Mouse (Mus musculus) liver, embryonic 14 days (tissue): ENCODE data around the gene Slc25a1. TPM values are rescaled to one million over a fixed set of nuclear protein-coding genes. Genes with fewer than 3 reads are reported as not detected.

Experiments used
- polyA plus RNA-seq: library from polyadenylated mRNA; depleted of rRNA; stranded (reverse); fragments of >200 nt; gene quantifications from 2 replicates; pipeline ENCODE4 v1.2.3, GENCODE M21; 2012; rRNA removed

Slc25a1 gene
- polyA plus RNA-seq: 31.6 and 36.1 TPM in 2 replicates

DNA sequence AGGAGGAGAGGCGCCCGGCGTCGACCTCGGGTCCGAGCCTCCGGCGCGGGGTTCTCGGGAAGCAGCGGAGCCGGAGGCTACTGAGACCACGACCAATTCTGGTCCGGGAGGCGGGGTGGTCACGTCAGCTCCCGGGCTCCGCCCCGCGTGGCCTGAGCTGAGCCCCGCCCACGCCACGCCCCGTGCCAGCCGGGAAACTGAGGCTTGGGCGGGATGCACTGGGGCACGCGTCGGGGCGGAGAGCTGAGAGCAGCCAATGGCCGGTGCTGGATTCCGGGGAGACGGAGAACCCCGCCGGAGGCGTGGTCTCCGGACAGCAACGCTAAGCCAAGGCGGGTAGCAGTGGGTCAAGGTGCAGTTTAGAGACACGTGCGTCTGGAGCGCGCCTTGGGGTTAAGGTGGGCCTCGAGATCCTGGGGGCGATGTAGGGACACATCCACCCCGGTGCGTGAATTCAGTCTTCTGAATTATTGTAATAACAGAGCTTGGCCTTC lies at the start of gene Slc25a1:
Gene Slc25a1 (minus strand): TSS at position 133 of the 494 bp plus-strand sequence.

GRCm38 (mm10) chr16:17914307-17915249 lies 13.4 kb downstream of the Slc25a1 start, which contains the start of gene Gsc2:
Gsc2 (minus strand) TSS chr16:17915059.

GRCm38 (mm10) chr16:17911052-17911595 lies 16.9 kb downstream of the Slc25a1 start, which contains the start of gene Ess2:
Ess2 (minus strand) TSS chr16:17911348.

DNA sequence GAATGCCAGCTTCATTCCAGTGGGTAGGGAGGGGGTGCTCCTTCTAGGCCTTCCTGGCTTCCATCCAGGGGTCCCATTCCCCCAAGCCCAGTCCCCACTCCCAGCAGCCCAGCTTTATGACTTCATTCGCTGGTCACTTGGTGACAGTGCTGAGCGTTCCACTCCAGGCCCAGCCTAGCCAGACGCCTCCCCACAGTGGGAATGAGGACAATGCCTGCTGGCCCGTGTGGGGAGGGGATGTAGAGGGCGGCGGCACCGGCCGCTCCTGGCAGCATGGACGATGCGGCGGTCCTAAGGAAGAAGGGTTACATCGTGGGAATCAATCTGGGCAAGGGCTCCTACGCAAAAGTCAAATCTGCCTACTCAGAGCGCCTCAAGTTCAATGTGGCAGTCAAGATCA lies 29.6 kb downstream of the Slc25a1 start, which contains the start of the genes Dgcr2 and Tssk2:
Gene Dgcr2 (minus strand): TSS at position 101 of the 400 bp plus-strand sequence.
Gene Tssk2 (plus strand): TSS at position 176 of the 400 bp plus-strand sequence.

GRCm38 (mm10) chr16:17893923-17894322 lies 34.1 kb downstream of the Slc25a1 start, which contains the start of gene Tssk1:
Tssk1 (plus strand) TSS chr16:17894223.

GRCm38 (mm10) chr16:17891567-17891959 lies 36.5 kb downstream of the Slc25a1 start, which contains the start of gene Gm20518:
Gm20518 (minus strand) TSS chr16:17891671.

Other genes starting within 250 kb of the Slc25a1 start
- gene Med15, start 195.3 kb downstream of the Slc25a1 start, polyA plus RNA-seq: 15.1 and 18.3 TPM in 2 replicates
- 11.3 and 11.4 TPM in 2 replicates for gene Klhl22, start 168.6 kb downstream of the Slc25a1 start, polyA plus RNA-seq
- 2.8 and 3.5 TPM in 2 replicates for gene Scarf2, start 130.9 kb downstream of the Slc25a1 start, polyA plus RNA-seq
- gene B830017H08Rik, start 95.1 kb downstream of the Slc25a1 start, polyA plus RNA-seq: not detected in 2 replicates
- 0.90 and 1.5 TPM in 2 replicates for gene Car15, start 89.9 kb downstream of the Slc25a1 start, polyA plus RNA-seq
- gene Gm20518, start 36.5 kb downstream of the Slc25a1 start, polyA plus RNA-seq: 0.16 and 0.27 TPM in 2 replicates
- gene Tssk1, start 34.0 kb downstream of the Slc25a1 start, polyA plus RNA-seq: 0.01 TPM in 1 of 2 replicates, not detected in the other
- gene Dgcr2, start 29.7 kb downstream of the Slc25a1 start, polyA plus RNA-seq: 13.4 and 14.7 TPM in 2 replicates
- gene Tssk2, start 29.6 kb downstream of the Slc25a1 start, polyA plus RNA-seq: not detected in 2 replicates
- 7.5 and 7.8 TPM in 2 replicates for gene Ess2, start 16.9 kb downstream of the Slc25a1 start, polyA plus RNA-seq
- not detected in 2 replicates for gene Gsc2, start 13.2 kb downstream of the Slc25a1 start, polyA plus RNA-seq
- gene Vpreb2, start 52.2 kb upstream of the Slc25a1 start, polyA plus RNA-seq: 0.33 and 0.36 TPM in 2 replicates
- 12.9 TPM in 2 replicates for gene Dgcr6, start 124.6 kb upstream of the Slc25a1 start, polyA plus RNA-seq
- gene Prodh, start 162.0 kb upstream of the Slc25a1 start, polyA plus RNA-seq: 5.1 and 5.4 TPM in 2 replicates
- 0.49 and 0.62 TPM in 2 replicates for gene Rtn4r, start 199.4 kb upstream of the Slc25a1 start, polyA plus RNA-seq